Mouse (Mus musculus) layer of hippocampus, adult 9-10 months (tissue): Measurements from ENCODE around the gene Rrp9.
"Not testable (repeated sequence)": the region's sequence is repeated elsewhere in the genome, so short reads cannot be mapped to it uniquely, and the experiment has no call there.

ENCODE experiments used
- DNase-seq: peaks from one replicate; pipeline ENCODE4 v3.0.0; 2022; ENCODE audit warnings: low spot score

Rrp9 gene

GRCm38 (mm10) chr9:106473753-106474105, 2.0 kb upstream of the Rrp9 start:
- DNase-seq: no peak

- DNase-seq: no peak
These were observed 1.3 kb upstream of the Rrp9 start for GRCm38 (mm10) chr9:106474456-106474855.

- DNase-seq: no peak
These were observed 717 bp upstream of the Rrp9 start for GRCm38 (mm10) chr9:106475046-106475445.

GRCm38 (mm10) chr9:106476002-106476923, 500 bp downstream of the Rrp9 start:
- no peak for DNase-seq

- DNase-seq: peak; percentile 98
These were observed 1.2 kb downstream of the Rrp9 start, which contains the start of gene Parp3 for GRCm38 (mm10) chr9:106476924-106477484. Gene Parp3 (minus strand): TSS chr9:106476949.

- no peak for DNase-seq
These were observed 1.9 kb downstream of the Rrp9 start for GRCm38 (mm10) chr9:106477649-106478048.

GRCm38 (mm10) chr9:106478101-106478500, 2.3 kb downstream of the Rrp9 start:
- DNase-seq: no peak

- no peak for DNase-seq
These were observed 4.8 kb downstream of the Rrp9 start for GRCm38 (mm10) chr9:106480541-106480940.

GRCm38 (mm10) chr9:106481075-106481474, 5.3 kb downstream of the Rrp9 start:
- no peak for DNase-seq

GRCm38 (mm10) chr9:106481676-106482075, 5.9 kb downstream of the Rrp9 start:
- no peak for DNase-seq

- DNase-seq: no peak
These were observed 6.9 kb downstream of the Rrp9 start for GRCm38 (mm10) chr9:106482578-106483115.

- DNase-seq: no peak
These were observed 7.4 kb downstream of the Rrp9 start for GRCm38 (mm10) chr9:106483136-106483535.

- DNase-seq: no peak
These were observed 7.8 kb downstream of the Rrp9 start for GRCm38 (mm10) chr9:106483606-106484005.

- no peak for DNase-seq
These were observed 9.3 kb downstream of the Rrp9 start for GRCm38 (mm10) chr9:106485076-106485475.

GRCm38 (mm10) chr9:106487602-106488001, 11.8 kb downstream of the Rrp9 start:
- not testable (repeated sequence) for DNase-seq

GRCm38 (mm10) chr9:106499667-106500066, 23.9 kb downstream of the Rrp9 start, which contains the start of gene Iqcf1:
Gene Iqcf1 (plus strand): TSS chr9:106499967.
- DNase-seq: no peak

- DNase-seq: no peak
These were observed 26.1 kb downstream of the Rrp9 start for GRCm38 (mm10) chr9:106501846-106502245.

- DNase-seq: no peak
These were observed 28.5 kb downstream of the Rrp9 start for GRCm38 (mm10) chr9:106504246-106504645.

- peak; percentile 52 for DNase-seq
These were observed 33.6 kb downstream of the Rrp9 start for GRCm38 (mm10) chr9:106509356-106509755.

GRCm38 (mm10) chr9:106512729-106513450, 37.1 kb downstream of the Rrp9 start:
- no peak for DNase-seq

- no peak for DNase-seq
These were observed 37.8 kb downstream of the Rrp9 start for GRCm38 (mm10) chr9:106513566-106513965.

GRCm38 (mm10) chr9:106514273-106514672, 38.5 kb downstream of the Rrp9 start, which contains the start of gene Iqcf5:
Gene Iqcf5 (plus strand): TSS chr9:106514573.
- DNase-seq: no peak
